Mouse (Mus musculus): ENCODE results near the gene Apbb1. TPM values are rescaled to one million over a fixed set of nuclear protein-coding genes. Genes with fewer than 3 reads are reported as not detected.

The Apbb1 gene
- polyA plus RNA-seq, 1 experiment from 2014 or later, result 106 TPM

DNA sequence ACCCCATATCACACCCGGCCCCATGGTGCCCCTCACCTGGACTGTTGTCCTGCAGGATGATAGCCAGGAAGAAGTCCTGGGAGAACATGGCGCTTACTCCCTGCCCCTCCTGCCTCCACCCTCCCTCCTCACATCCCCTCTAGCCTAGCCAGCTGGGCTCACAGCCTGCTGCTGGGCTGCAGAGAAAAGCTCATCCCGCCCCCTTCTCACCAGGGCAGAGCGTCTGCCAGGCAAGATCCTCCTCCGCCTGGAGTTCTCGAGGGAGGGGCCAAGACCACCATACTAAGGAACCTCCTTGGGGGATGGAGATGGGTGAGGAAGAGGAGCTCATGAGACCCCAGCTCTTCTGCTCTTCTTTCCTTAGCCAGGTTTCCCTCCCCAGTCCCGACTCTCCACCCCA lies 12.9 kb downstream of the Apbb1 start:
- Histone ChIP-seq H3K9ac (ENCODE audit: low read length) (no peak overlapping the region; the same call in 1 of the 2 replicates), H3K4me2 (ENCODE audit: low read depth, low read length, severe bottlenecking) (peak overlapping the region; percentile 34; the same call in 1 of the 2 replicates), H3K4me1 (replicated peaks; ENCODE audit: control insufficient read depth, insufficient read depth, low read length) (peaks cover 14% of the 10 kb centered on the region), H3K9me3 (ENCODE audit: control insufficient read depth, low read length) (no peaks in the 10 kb centered on the region), H3K4me3 (ENCODE audit: low read depth, low read length) (no peak overlapping the region), H3K27me3 (ENCODE audit: control insufficient read depth, insufficient read depth, low read length) (no peaks in the 10 kb centered on the region), H3K36me3 (ENCODE audit: control insufficient read depth, insufficient read depth, low read length) (peaks cover 3% of the 10 kb centered on the region; the same call in 1 of the 2 replicates), H3K27ac (ENCODE audit: low read depth, low read length) (peak overlapping the region; percentile 66)
- WGBS, result 18% methylated on average over 7 of the region's 7 CpGs
- DNase-seq (ENCODE audit: low spot score) (peak; percentile 58), ATAC-seq (replicated peaks; ENCODE audit: low FRiP score) (peak; percentile 75)

DNA sequence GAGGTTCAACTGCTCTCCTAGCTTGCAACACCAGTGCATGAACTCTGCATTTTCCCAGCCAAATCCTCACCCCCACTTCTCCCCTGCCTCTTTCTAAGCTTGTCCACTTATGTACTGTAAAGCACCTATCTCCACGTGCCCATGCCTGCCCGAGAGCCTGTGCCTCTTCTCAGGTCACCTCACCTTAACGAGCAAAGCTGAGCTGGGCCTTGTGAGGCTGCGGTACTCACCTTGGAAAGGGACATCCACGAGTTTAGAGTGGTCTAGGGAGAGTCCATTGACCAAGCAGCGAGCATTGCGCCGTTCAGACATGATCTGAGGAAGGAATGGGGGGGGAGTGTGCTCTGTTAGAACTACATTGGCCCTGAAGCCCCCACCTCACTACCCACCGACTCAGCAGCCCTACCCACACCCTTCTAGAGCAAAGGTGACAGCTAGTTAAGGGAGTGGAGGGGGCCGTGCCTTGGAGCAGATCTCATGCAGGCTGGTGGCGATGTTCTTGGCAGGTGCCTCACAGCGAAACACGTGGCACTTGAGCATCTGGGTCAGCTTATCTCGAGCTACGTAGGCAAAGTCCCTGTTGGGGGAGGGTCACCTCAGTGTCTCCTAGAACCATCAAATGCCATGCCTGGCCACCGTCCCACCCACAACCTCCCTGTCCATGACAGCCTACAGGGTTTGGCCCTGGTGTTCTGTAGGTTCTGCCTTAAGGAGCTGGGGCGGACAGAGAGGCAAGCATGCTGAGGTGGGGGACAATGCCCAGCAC lies 16.2 kb downstream of the Apbb1 start:
- Histone ChIP-seq H3K4me3 (ENCODE audit: low read depth, low read length) (no peak overlapping the region), H3K36me3 (ENCODE audit: control insufficient read depth, insufficient read depth, low read length) (no peaks in the 10 kb centered on the region; the same call in 1 of the 2 replicates), H3K27me3 (ENCODE audit: control insufficient read depth, insufficient read depth, low read length) (no peaks in the 10 kb centered on the region), H3K9me3 (ENCODE audit: control insufficient read depth, low read length) (no peaks in the 10 kb centered on the region), H3K27ac (ENCODE audit: low read depth, low read length) (no peak overlapping the region), H3K4me2 (ENCODE audit: low read depth, low read length, severe bottlenecking) (no peak overlapping the region), H3K4me1 (replicated peaks; ENCODE audit: control insufficient read depth, insufficient read depth, low read length) (peaks cover 14% of the 10 kb centered on the region), H3K9ac (ENCODE audit: low read length) (no peak overlapping the region)
- ATAC-seq (replicated peaks; ENCODE audit: low FRiP score) (no peak), DNase-seq (ENCODE audit: low spot score) (no peak)
- 88% methylated on average over 17 of the region's 17 CpGs for WGBS

DNA sequence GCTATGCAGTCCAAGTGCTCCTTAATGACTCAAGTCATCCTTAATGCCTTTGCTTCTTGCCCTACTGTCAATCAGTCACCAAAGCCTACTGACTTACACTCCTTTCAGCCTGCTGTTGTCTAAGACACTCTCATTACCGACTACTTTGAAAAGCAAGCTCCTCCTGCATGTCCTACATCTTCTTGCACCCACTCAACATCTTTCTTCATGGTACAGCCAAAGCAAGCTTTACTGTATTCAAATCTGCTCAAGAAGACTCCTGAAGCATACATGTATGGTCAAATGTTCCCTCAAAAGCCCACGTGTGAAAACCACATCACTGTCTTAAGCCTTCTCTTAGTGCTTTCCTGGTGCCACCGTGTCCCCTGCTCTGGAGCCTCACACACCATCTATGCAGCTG lies 18.1 kb downstream of the Apbb1 start:
- no peak overlapping the region for H3K4me2 ChIP-seq (ENCODE audit: low read depth, low read length, severe bottlenecking)
- H3K27ac ChIP-seq (ENCODE audit: low read depth, low read length), result no peak overlapping the region
- H3K9ac ChIP-seq (ENCODE audit: low read length), result no peak overlapping the region
- ATAC-seq (replicated peaks; ENCODE audit: low FRiP score) (no peak), DNase-seq (ENCODE audit: low spot score) (no peak)
- no peaks in the 10 kb centered on the region for H3K27me3 ChIP-seq (ENCODE audit: control insufficient read depth, insufficient read depth, low read length)
- no peaks in the 10 kb centered on the region for H3K4me1 ChIP-seq (replicated peaks; ENCODE audit: control insufficient read depth, insufficient read depth, low read length)
- no peaks in the 10 kb centered on the region for H3K9me3 ChIP-seq (ENCODE audit: control insufficient read depth, low read length)
- no peak overlapping the region for H3K4me3 ChIP-seq (ENCODE audit: low read depth, low read length)
- no peaks in the 10 kb centered on the region; the same call in 1 of the 2 replicates for H3K36me3 ChIP-seq (ENCODE audit: control insufficient read depth, insufficient read depth, low read length)
- WGBS, result 87% methylated on average over 3 of the region's 3 CpGs

DNA sequence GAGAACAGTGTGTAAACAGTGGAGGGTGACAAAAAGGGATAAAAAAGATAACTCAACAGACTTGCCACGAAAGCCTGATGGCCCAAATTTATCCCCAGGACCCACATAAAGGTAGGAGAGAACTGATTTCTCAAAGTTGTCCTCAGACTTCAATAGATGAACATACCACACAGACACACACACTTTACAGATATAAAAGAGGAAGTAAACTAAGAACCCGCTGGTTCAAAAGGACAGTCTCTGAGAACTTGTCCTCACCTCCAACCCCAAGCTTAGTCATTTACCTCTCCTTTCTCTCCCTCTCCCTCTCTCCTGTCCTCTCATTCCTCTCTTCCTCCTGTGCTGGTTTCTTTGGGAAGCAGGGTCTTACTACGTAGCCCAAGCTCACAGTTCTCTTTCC lies 19.1 kb downstream of the Apbb1 start:
- H3K9me3 ChIP-seq (ENCODE audit: control insufficient read depth, low read length), result no peaks in the 10 kb centered on the region
- H3K4me2 ChIP-seq (ENCODE audit: low read depth, low read length, severe bottlenecking), result no peak overlapping the region
- no peak overlapping the region for H3K9ac ChIP-seq (ENCODE audit: low read length)
- no peak for ATAC-seq (replicated peaks; ENCODE audit: low FRiP score)
- no peaks in the 10 kb centered on the region; the same call in 1 of the 2 replicates for H3K36me3 ChIP-seq (ENCODE audit: control insufficient read depth, insufficient read depth, low read length)
- no peaks in the 10 kb centered on the region for H3K27me3 ChIP-seq (ENCODE audit: control insufficient read depth, insufficient read depth, low read length)
- no peak overlapping the region for H3K4me3 ChIP-seq (ENCODE audit: low read depth, low read length)
- no peaks in the 10 kb centered on the region for H3K4me1 ChIP-seq (replicated peaks; ENCODE audit: control insufficient read depth, insufficient read depth, low read length)
- H3K27ac ChIP-seq (ENCODE audit: low read depth, low read length), result no peak overlapping the region
- WGBS, result 91% methylated on average over 3 of the region's 3 CpGs
- no peak for DNase-seq (ENCODE audit: low spot score)

DNA sequence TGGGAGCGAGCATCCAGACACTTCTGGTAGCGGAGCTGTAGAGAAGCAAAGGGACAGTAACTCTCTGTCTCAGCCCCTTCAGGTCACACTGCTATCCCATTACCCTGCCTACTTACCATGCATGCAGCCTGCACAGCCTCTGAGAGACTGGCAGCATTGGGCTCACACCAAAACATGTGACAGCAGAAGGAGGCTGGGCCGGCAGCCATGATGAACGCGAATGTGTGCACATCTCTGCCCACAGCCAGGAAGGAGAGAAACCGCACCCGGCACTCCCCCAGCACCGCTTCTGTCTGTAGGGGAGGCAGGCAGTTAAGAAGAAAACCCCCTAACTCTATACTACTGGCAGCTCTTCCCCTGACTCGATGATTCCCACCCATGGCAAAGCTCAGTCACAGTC lies 22.4 kb downstream of the Apbb1 start:
- WGBS, result 90% methylated on average over 9 of the region's 9 CpGs
- no peak overlapping the region for H3K4me3 ChIP-seq (ENCODE audit: low read depth, low read length)
- H3K9ac ChIP-seq (ENCODE audit: low read length), result no peak overlapping the region
- ATAC-seq (replicated peaks; ENCODE audit: low FRiP score) (no peak), DNase-seq (ENCODE audit: low spot score) (no peak)
- H3K27me3 ChIP-seq (ENCODE audit: control insufficient read depth, insufficient read depth, low read length), result no peaks in the 10 kb centered on the region
- no peaks in the 10 kb centered on the region; the same call in 1 of the 2 replicates for H3K36me3 ChIP-seq (ENCODE audit: control insufficient read depth, insufficient read depth, low read length)
- 0 out of 2 replicates have a peak, but pooled peaks cover 4% of the 10 kb centered on the region for H3K4me1 ChIP-seq (replicated peaks; ENCODE audit: control insufficient read depth, insufficient read depth, low read length)
- H3K4me2 ChIP-seq (ENCODE audit: low read depth, low read length, severe bottlenecking), result no peak overlapping the region
- no peaks in the 10 kb centered on the region for H3K9me3 ChIP-seq (ENCODE audit: control insufficient read depth, low read length)
- no peak overlapping the region for H3K27ac ChIP-seq (ENCODE audit: low read depth, low read length)

DNA sequence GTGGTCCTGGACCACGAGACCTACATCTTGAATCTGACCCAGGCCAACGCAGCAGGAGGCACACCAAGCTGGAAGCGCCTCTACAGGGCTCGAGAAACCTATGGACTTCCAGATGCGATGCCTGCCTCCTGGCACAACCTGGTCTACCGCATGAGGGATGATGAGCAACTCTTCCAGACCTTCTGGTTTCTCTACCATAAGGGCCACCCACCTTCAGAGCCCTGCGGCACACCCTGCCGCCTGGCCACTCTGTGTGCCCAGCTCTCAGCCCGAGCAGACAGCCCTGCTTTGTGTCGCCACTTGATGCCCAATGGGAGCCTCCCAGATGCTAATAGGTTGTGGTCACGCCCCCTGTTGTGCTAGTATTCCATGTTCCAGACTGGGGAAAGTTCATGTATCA lies 23.8 kb downstream of the Apbb1 start:
- no peaks in the 10 kb centered on the region for H3K27me3 ChIP-seq (ENCODE audit: control insufficient read depth, insufficient read depth, low read length)
- 84% methylated on average over 11 of the region's 11 CpGs for WGBS
- no peak for DNase-seq (ENCODE audit: low spot score)
- H3K9me3 ChIP-seq (ENCODE audit: control insufficient read depth, low read length), result no peaks in the 10 kb centered on the region
- no peak overlapping the region for H3K4me3 ChIP-seq (ENCODE audit: low read depth, low read length)
- no peak for ATAC-seq (replicated peaks; ENCODE audit: low FRiP score)
- H3K36me3 ChIP-seq (ENCODE audit: control insufficient read depth, insufficient read depth, low read length), result no peaks in the 10 kb centered on the region; the same call in 1 of the 2 replicates
- H3K4me2 ChIP-seq (ENCODE audit: low read depth, low read length, severe bottlenecking), result no peak overlapping the region
- H3K27ac ChIP-seq (ENCODE audit: low read depth, low read length), result no peak overlapping the region
- H3K9ac ChIP-seq (ENCODE audit: low read length), result no peak overlapping the region
- 0 out of 2 replicates have a peak, but pooled peaks cover 4% of the 10 kb centered on the region for H3K4me1 ChIP-seq (replicated peaks; ENCODE audit: control insufficient read depth, insufficient read depth, low read length)

DNA sequence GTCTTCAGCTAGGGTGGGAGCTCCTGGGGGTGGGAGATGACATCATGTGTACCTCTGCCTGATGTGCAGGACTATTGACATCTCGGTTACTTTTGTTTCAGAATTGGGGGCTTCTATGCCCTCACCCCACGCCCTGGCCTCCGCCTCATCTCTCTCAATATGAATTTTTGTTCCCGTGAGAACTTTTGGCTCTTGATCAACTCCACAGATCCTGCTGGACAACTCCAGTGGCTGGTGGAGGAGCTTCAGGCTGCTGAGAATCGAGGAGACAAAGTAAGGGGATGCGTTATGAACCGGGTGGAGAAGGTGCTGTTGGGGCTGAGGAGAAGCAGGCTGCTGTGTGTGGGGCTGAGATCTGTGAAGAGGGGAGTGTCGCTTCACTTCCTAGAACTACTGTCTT lies 25.0 kb downstream of the Apbb1 start:
- Histone ChIP-seq H3K4me1 (replicated peaks; ENCODE audit: control insufficient read depth, insufficient read depth, low read length) (0 out of 2 replicates have a peak, but pooled peaks cover 4% of the 10 kb centered on the region), H3K36me3 (ENCODE audit: control insufficient read depth, insufficient read depth, low read length) (no peaks in the 10 kb centered on the region; the same call in 1 of the 2 replicates), H3K9me3 (ENCODE audit: control insufficient read depth, low read length) (no peaks in the 10 kb centered on the region), H3K4me2 (ENCODE audit: low read depth, low read length, severe bottlenecking) (no peak overlapping the region), H3K4me3 (ENCODE audit: low read depth, low read length) (no peak overlapping the region), H3K9ac (ENCODE audit: low read length) (no peak overlapping the region), H3K27ac (ENCODE audit: low read depth, low read length) (no peak overlapping the region), H3K27me3 (ENCODE audit: control insufficient read depth, insufficient read depth, low read length) (no peaks in the 10 kb centered on the region)
- no peak for DNase-seq (ENCODE audit: low spot score)
- 88% methylated on average over 8 of the region's 8 CpGs for WGBS
- no peak for ATAC-seq (replicated peaks; ENCODE audit: low FRiP score)

DNA sequence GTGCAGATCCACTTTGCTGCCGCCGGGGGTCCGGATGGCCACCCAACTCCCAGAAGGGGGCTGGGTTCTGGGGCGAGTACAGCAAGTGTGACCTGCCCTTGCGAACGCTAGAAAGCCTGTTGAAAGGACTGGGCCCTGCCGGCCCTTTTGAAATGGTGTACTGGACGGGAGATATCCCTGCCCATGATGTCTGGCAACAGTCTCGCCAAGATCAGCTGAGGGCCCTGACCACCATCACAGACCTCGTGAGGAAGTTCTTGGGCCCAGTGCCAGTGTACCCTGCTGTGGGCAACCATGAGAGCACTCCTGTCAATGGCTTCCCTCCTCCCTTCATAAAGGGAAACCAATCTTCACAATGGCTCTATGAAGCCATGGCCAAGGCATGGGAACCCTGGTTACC lies 25.9 kb downstream of the Apbb1 start:
- DNase-seq (ENCODE audit: low spot score) (no peak), ATAC-seq (replicated peaks; ENCODE audit: low FRiP score) (no peak)
- Histone ChIP-seq H3K9ac (ENCODE audit: low read length) (no peak overlapping the region), H3K4me1 (replicated peaks; ENCODE audit: control insufficient read depth, insufficient read depth, low read length) (0 out of 2 replicates have a peak, but pooled peaks cover 4% of the 10 kb centered on the region), H3K27ac (ENCODE audit: low read depth, low read length) (no peak overlapping the region), H3K27me3 (ENCODE audit: control insufficient read depth, insufficient read depth, low read length) (no peaks in the 10 kb centered on the region), H3K9me3 (ENCODE audit: control insufficient read depth, low read length) (no peaks in the 10 kb centered on the region), H3K4me2 (ENCODE audit: low read depth, low read length, severe bottlenecking) (no peak overlapping the region), H3K4me3 (ENCODE audit: low read depth, low read length) (no peak overlapping the region), H3K36me3 (ENCODE audit: control insufficient read depth, insufficient read depth, low read length) (no peaks in the 10 kb centered on the region; the same call in 1 of the 2 replicates)
- 87% methylated on average over 10 of the region's 10 CpGs for WGBS
